Mouse (Mus musculus): Measurements from ENCODE around the gene Cdh23.

The Cdh23 gene

DNA sequence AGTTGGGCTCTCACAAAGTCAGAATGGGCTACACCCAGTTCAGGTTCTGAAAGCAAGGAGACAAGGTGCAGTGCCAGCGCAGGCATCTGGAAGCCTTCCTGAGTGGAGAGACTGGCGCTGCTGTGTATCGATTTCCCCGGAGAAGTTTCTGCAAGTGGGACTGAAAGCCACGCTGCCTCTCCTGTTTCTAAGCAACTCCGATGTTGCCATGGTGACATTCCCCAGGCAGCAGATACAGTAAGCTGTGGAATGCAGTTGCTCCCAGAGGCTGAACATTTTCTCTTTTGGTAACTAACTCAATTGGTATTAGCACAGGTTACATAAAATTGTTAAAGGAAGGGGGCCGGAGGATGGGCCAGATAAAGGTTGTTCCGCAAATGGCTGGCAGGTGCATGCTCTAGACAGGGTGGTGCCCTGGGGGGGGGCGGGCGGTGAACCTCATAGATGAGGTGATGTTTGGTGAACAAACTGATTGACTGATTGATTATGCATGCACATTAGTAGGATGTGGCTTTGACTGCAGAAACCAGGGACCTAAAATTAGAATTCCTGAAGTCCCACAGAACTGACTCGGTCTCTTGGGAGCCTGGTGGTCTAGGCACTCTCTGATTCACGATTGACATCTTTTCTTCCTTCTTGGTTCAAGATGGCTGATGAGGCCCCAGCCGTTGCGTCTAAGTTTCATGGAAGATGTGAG, 410.5 kb downstream of the Cdh23 start:
- no peak for DNase-seq (ENCODE audit: low read depth, low spot score)

DNA sequence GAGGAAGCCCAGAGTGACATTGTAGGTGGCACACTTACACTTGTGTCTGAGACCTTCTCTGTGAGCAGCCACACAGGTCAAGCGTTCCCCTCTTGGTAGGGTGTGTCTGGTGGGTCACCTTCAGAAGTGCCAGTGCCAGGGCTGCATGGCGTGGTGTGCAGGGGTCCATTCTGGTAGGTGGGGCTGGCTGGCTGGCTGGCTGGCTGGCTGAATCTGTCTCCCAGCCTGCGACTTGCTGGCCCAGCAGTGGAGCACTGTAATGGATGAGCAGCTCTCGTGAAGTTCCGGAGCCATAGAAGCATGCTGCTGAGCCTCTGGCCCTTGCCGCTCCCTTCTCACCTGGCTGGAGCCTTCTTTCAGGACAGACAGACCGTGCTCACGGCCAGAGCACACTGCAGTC, 411.1 kb downstream of the Cdh23 start:
- no peak for DNase-seq (ENCODE audit: low read depth, low spot score)

DNA sequence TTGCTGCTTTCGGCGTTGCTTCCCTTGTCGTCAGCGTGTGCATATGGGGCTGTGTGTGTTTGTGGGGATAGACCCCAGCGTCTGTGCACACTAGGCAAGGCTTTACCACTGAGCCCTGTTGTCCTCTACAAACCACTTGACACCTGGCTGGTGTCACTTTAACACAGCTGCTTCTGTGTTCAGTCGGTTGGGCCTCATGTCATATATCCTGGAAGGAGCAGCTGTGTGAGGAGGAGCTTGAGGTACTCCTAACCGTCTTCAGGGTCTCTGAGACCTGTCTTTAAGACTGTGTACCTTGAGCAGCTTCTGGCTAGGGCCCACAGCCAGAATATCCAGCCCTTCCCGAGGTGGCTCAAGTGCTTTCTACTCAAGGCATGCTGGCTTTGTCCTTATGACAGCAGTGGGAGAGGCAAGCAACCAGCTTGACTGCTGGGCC, 411.6 kb downstream of the Cdh23 start:
- no peak for DNase-seq (ENCODE audit: low read depth, low spot score)

DNA sequence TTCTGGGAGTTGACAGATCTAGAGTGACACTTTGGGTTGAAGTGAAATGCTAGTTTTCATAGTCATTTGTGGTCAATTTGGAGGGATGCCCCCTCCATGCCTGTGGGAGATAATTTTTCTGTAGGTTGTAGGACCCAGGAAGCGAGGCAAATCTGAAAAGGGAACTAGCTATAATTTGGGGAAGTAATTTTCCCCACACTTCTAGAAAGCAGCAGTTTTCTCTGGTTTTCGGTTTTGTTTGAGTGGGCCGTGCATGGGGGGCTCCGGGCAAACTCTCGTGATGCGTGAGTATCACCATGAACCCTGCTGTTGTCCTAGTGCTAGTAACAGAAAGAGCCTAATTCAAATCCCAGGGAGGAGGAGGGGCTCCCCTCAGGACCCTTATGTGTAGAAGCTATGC, 412.0 kb downstream of the Cdh23 start:
- DNase-seq (ENCODE audit: low read depth, low spot score) = no peak

DNA sequence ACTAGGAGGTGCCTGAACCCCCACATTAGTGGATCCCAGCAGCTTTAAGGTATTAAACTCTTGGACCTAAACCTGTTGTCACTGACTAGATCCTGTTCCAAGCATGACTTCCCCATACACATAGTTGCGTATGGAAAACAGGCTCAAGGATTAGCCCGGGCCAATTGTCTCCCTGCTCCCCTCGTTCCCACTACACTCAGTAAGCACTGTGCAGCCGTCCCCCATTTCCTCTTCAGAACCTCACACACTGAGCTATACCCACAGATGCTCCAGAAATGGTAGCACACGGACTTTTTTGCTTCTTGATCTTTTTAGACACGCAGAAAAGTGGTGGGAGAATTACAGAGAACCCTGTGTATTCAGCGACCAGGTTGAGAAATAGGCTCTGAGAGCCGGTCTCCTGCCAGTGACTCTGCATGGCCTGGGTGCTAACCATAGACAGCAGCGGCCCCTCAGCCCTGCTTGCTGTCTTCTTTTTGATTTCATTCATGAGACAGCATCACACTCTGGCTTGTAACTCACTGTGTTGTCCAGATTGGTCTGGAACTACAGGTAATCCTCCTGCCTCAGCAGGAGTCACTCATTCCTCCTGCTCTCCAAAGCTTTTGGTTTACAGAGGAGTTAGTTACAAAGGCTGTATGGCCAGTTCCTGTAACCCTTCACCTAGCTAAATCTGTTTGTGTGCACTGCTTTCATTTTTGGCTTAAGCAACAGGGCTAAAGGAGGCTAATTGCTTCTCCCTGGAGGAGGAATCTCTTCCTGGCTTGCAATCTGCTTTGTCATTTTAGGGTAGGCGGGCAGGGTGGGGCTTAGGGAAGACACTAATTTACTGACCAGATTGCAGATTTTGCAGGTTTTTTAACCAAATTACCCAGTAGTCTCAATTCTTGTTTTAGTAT, 413.9 kb downstream of the Cdh23 start:
- no peak for DNase-seq (ENCODE audit: low read depth, low spot score)

DNA sequence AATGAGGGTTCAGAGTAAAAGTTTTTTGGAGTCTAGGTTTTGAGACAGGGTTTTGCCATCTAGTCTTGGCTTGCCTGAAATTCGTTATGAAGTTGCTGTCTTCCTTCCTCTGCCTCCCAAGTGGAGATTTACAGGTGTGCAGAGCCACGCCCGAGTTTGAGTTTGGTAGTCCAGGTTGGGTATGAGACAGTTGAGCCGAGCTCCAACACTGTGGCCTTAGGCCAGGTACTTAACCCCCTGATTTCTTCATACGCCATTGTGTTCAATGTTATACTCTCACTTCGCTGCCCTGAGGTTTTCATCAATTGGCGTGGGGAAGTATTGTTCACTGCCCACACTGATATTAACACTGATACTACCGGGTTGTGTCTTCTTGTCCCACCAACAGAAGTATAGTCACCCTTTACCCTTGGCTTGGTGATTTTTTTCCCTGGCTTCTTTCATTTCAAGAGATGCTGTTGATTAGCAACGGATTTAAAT, 414.7 kb downstream of the Cdh23 start:
- DNase-seq (ENCODE audit: low read depth, low spot score) = no peak

DNA sequence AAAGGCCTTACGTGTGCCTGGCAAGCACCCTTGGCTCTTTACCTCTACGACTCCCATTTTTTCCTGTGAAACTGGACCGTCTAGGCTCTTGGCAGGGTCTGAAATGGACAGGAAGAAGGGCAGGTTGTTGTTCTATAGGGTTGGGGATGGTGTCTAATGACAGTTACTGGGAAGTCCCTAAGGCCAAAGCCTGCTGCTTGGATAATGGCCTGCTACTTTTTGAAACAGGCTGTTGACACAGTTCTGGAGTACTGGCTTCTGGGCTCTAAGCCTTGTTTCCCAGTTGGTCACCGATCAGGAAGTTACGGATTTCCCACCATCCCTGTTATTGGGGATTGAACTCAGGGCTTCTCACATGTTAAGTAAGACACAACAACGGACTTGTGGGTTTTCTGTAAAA, 415.9 kb downstream of the Cdh23 start:
- DNase-seq (ENCODE audit: low read depth, low spot score) = no peak

DNA sequence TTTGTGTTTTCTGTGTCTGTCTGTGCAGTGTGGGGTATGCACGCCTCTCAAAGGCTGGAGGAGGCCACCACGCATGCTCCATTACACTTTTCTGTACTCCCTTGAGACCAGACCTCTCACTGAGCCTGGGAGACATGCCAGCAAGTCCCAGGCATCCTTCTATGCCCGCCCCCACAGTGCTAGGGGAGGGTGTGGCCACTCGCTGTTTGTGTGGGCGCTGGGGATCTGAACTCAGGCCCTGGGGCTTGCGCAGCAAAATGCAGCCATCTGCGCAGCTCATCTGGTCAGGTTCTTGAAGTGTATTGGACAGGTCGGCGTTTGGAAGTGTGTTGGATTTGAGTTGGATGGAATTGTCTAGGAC, 416.4 kb downstream of the Cdh23 start:
- no peak for DNase-seq (ENCODE audit: low read depth, low spot score)

DNA sequence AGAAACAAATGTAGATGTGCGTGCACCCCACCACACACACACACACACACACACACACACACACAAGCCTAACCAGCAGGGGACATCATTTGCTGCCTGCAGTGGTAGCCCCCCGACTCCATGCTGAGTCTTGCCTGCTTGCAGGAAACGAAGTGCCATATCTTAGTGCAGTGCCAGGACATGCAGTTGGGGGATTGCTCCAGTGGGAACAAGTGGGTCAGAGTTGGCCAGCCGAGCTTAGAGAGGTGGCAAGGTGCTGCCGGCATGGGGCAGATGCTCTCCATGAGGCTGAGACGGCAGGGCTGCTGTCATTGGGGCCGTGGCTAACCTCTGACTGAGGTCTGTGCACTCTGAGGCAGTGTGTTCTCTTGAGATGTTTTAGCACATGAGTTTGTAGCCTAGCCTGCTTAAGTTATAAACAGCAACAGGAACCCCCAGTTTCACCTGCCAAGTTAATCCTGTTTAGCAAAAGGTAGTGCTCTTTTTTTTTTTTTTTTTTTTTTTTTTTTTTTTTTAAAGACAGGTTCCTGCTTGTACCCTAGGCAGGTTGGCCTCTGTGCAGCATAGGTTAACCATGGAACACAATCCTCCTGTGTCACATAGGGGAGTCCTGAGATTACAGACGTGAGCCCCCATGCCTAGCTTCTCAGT, 416.9 kb downstream of the Cdh23 start:
- no peak for DNase-seq (ENCODE audit: low read depth, low spot score)

DNA sequence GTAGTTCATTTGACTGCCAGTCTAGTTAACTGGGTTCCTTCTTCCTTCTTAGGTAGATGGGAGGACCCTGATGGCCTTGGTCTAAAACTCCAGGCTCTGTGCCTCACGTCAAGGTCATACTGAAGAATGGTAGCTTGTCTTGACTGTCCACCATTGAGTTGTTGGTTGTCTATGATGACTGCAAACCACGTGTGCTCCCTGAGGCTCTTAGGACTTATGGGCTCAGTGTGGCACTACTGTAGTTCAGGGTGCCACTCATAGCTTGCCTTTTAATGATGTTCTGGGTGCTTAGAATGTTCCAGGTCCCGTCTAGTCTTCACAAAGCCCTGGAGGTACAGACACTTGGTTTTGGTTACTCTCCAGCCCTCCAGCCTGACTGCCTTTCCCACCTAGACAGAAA, 417.5 kb downstream of the Cdh23 start:
- no peak for DNase-seq (ENCODE audit: low read depth, low spot score)

DNA sequence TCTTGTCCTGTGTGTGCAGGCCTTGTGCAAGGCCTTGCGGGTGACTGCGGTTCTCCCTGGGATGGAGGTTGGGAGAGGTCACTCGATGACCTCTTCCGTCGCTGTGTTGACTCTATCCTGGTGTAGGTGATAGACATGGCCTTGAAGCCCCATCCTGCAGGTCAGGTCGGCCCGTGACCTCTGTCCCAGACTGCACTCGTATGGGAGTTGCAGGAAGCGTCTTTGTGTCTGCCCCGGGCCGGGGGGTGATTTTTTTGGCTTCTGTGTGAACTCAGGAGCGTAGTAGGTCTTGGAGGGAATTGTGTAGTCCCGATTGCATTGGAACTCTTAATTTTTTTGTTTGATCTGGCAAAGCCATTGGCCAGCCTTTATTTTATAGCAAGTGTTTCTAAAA, 418.3 kb downstream of the Cdh23 start:
- DNase-seq (ENCODE audit: low read depth, low spot score) = no peak

DNA sequence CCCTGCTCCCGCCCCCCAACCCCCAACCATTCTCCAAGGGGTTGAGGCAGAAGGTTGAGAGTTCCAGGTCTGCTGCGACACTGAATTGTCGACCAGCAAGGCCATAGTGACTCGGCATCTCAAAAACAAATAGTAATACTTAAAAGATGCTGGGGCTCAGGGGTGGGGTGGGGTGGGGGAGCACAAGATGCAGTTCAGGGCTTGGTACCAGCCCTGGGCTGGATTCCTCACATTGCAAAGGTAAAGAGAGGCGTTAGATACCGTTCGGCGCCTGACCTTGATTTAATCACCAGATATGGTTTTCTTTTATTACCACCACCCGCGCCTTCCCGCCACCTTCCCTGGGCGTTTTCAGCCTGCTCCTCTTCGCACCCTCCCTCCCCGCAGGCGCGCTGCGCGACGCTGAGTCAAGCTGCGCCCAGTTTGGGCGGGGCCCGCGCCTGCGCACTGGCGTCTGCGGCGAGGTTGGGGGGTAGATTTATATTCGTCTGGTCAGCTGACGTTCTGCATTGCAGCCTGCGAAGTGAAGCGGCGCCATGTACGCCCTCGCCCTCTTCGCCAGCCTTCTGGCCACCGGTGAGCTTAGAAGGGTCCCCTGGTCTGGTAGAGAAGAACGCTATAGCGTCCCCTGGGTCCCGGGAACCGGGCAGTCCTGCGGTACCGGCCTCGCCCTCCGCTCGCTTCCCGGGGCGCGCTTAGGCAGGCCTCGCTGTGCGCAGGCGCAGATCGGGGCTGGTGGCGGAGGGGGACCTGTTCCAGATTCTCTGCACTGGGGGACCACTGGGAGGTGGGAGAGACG, 418.9 kb downstream of the Cdh23 start, which contains the start of gene Psap:
TSS of gene Psap (plus strand) at position 421 of the 799 bp plus-strand sequence.
- peak; percentile 80 for DNase-seq (ENCODE audit: low read depth, low spot score)

DNA sequence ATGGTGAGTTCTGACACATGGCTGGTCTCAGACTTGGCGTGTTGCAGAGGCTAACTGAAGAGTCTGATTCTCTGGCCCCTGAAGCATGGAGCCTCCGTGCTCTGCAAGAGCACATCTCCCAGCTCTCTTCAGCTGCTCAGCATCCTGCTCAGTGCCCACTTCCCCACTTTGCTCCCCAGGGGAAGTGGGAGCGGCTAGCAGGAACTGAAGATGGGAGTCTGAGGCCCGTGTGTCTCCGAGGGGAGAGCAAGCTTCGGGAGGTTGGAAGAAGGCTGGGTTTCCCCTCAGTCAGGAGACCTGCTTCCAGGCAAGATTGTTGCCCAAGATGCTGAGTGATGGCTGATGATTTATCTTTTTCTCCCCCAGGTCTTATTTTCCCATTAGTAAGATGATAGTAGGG, 422.9 kb downstream of the Cdh23 start:
- no peak for DNase-seq (ENCODE audit: low read depth, low spot score)

DNA sequence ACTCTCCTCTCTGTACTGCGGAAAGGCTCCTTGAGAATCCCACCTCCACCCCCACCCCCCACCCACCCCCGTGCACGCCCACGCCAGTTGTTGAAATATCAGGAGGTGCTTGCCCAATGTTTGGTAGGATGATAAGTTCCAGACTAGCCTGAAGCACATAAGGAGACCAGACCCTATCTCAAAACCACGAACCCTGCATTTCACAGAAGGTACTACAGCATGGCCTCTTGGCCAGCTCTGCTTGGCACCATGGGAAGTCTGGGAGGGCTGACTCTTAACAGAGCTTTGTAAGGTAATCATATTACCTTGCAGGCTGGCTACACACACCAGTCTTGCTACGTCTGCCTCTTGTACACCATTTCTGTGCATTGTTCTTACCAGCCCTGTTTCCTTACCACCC, 424.0 kb downstream of the Cdh23 start:
- DNase-seq (ENCODE audit: low read depth, low spot score) = no peak

DNA sequence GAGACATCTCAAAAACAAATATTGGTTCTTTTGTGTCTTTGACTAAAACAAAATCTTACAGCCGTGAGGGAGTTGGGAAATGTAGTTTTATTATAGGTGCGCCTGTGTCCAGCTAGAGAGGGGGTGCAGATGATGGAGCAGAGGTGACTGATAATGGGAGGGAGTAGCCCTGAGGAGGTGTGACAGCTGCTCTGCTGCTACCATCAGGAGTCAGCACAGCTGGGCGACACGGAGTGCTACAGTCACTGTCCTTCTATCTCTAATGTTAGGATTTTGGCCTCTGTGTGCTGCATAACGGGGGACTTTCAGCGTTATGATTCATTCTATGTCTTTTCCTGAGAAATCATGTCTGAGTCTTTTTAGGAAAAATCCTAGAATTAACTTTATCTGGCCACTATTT, 425.3 kb downstream of the Cdh23 start:
- DNase-seq (ENCODE audit: low read depth, low spot score) = no peak

DNA sequence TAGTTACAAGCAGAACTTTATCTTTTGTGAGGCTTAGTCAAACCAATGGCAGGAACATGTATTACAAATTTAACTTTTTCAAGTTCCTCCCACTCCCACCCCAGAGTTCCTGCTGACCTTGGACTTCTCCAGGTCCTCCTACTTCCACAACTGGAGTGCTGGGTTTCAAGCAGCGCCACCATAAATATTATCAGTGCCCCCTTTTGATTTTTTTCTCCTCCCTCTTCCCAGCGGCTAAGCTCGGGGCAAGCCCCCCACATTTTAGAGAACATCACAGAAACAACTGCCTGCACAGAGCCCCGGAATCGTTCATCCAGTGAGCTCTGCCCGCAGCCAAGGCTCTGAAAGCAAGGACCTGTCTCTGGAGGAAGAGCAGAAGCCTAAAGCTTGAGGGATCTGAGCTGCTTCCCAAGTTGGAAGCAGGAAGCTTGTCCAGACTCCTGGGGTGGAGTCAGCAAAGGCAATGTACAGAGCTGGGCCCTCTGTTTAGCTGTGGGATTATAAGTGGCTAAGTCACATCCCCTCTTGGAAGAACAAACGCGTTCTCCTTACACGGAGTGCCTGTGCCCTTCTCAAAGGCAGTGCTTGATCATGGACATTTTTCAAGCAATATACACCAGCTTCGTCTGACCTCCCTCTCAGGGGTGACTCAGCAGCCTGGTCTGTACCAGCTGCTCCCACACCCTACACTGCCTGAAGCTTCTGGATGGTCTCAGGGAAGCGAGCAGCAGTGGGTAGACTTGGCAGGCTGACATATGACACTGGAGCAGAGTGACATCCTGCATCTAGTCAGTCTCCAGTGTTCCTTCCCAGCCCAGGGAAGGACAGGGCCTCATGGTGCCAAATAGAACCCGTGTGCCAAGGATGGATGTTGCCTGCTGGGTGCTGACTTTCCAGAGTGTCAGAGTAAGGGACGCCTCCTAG, 426.9 kb downstream of the Cdh23 start:
- DNase-seq (ENCODE audit: low read depth, low spot score) = no peak

DNA sequence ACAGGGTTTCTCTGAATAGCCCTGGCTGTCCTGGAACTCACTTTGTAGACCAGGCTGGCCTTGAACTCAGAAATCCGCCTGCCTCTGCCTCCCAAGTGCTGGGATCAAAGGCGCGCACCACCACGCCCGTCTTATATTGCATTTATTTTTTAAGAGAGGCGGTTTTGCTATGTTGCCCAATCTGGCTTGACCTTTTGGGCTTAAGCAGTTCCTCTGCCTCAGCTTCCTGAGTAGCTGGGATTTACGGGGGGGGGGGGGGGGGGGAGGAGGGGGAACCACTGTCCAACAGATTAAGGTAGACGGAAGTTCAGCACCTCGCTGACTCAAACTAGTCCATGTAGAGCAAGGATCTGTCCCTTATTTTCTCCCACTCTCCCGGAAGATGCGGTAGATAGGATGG, 427.6 kb downstream of the Cdh23 start:
- no peak for DNase-seq (ENCODE audit: low read depth, low spot score)

DNA sequence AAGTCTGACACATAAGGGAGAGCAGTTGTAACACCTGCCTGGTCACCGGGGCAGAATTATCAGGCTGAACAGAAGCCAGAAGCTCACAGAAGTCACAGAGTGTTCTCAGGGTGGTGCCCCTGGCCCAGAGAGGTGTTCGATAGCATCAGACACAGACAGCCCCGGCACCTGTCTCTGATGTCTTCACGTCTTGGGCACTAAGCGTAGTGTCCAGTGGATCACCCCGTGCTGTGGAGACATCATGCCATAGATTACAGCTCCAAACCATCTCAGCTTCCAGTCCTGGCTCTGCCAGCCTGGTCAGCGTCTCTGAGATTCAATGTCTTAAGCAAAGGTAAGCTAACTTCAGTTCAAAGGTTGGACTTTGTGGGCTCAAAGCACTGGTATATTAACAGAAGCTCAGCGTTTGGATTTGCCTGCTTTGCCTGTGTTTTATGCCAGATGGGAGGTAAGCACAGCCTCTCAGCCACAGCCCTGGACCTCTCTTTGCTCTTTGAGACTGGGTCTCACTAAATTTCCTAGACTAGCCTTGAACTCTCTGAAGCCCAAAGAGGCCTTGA, 429.4 kb downstream of the Cdh23 start:
- DNase-seq (ENCODE audit: low read depth, low spot score) = no peak

DNA sequence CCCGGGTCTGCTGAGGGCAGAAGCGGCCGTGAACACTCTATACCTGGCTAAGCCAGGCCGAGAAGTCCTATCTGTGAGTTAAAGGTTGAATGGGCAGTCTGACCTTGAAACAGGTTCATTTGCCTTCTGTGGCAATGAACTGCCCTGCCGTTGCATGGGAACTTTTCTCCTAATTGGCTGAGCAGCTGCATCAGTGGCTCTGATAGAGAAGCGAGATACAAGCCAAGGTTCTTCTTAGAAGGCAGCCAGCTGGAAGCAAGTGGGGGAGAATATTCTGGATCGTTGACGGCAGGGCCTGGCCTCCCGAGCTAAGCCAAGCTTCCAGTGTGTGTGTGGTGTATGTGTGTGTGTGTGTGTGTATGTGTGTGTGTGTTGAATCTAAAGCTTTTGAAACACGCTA, 431.0 kb downstream of the Cdh23 start:
- DNase-seq (ENCODE audit: low read depth, low spot score) = no peak

DNA sequence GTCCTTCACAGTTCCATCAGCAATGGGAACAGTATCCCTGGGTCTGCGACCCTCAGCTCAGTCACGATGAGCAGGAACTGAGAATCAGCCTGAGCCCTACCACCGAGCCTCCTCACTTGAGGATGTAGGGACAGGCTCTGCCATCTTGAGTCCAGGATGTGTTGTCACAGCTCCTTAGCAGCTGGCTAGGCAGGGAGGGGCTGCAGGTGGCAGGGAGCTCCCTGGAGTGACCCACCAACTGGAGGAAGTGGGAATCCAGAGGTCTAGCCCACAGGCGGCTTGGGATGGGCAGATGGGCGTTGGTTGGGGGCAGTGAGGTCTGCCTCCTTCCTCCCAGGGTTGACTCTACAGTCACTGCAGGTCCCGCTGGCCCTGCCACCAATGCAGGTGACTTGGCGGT, 432.9 kb downstream of the Cdh23 start:
- DNase-seq (ENCODE audit: low read depth, low spot score) = no peak
